In the genomic region with DNA sequence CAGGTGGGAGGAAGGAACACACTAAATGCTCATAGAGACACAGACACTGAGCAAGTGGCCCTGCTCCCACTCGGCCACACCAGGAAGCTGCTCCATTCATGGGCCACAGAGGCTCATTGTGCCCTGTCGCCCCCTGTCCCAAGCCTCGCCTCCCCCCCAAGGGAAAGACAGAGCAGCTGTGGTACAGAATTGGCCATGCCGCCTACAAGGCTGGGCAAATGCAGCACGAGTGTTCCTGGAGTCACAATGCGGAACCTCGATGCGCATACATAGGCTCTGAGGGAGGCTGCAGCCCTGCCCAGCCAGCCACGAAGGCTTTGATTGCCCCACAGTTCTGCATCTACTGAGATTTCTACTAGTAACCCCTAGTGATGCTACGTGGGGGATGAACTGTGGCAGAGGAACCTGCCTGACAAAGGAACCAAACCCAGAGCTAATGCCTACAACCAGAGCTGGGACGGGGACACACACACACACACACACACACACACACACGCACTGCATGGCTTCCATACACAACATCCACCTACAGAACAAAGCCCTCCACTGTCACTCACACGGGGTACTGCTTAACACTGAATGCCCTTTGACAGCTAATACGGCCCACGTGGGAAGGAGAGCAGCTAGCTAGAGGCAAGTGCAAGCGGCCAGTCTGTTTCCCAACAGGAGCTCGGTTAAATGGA, we compare ENCODE assay signal across 11 mouse cellular contexts. TPM values are rescaled to one million over a fixed set of nuclear protein-coding genes. Genes with fewer than 3 reads are reported as not detected.
DNase-seq lines count a peak whose midpoint lies in the region; ATAC-seq and TF ChIP-seq lines count a peak whose summit lies in the region.
"Had no signal": no experiment of that assay in that cellular context is flagged by ENCODE, and none has a peak within 500 bp of the region (broad histone marks: within the 10 kb centered on the region; RNA-seq: fewer than 3 reads in every experiment).

No protein-coding gene starts in this region.

- WGBS in heart, postnatal 0 days = 71% methylated on average over 17 of the region's 17 CpGs
- 55% methylated on average over 17 of the region's 17 CpGs for WGBS in forebrain, embryonic 16.5 days
- WGBS in midbrain, embryonic 16.5 days = 38% methylated on average over 17 of the region's 17 CpGs

- ATAC-seq in heart, postnatal 0 days (ENCODE audit: insufficient read depth, low read depth) = no peak
- ATAC-seq in forebrain, embryonic 16.5 days = 0 out of 2 replicates have a peak, but pooled peaks have one; percentile 20
- peak; percentile 48; the same call in 1 of the 2 replicates for ATAC-seq in midbrain, embryonic 16.5 days

- H3K27ac ChIP-seq in heart, postnatal 0 days (ENCODE audit: low read depth) = peak overlapping the region; percentile 54
- H3K27ac ChIP-seq in forebrain, embryonic 16.5 days (ENCODE audit: low read length) = no peak overlapping the region
- no peak overlapping the region for H3K27ac ChIP-seq in midbrain, embryonic 16.5 days (ENCODE audit: low read length)

- DNase-seq in heart, postnatal 0 days (ENCODE audit: low spot score) = no peak
- DNase-seq in heart, adult 18-20 months = no peak
- peak; percentile 83 for DNase-seq in brain, adult 2 months (ENCODE audit: low read depth, low spot score)
- DNase-seq in gastrocnemius, postnatal 10 days = no peak
- no peak for DNase-seq in lung, postnatal 36 days
- DNase-seq in lung, postnatal 14 days = no peak
- DNase-seq: kidney, adult 8-10 months had no signal

- H3K9ac ChIP-seq in heart, postnatal 0 days (replicated peaks; ENCODE audit: low read depth, low read length) = 0 out of 2 replicates have a peak overlapping the region, but pooled peaks have one; percentile 17
- H3K9ac ChIP-seq in forebrain, embryonic 16.5 days (replicated peaks; ENCODE audit: low read depth, low read length) = no peak overlapping the region
- H3K9ac ChIP-seq in midbrain, embryonic 16.5 days (ENCODE audit: low read depth, low read length) = no peak overlapping the region

- peaks cover 57% of the 10 kb centered on the region for H3K36me3 ChIP-seq in heart, postnatal 0 days (replicated peaks; ENCODE audit: control insufficient read depth, insufficient read depth, low read length)
- peaks cover 2% of the 10 kb centered on the region; the same call in 1 of the 2 replicates for H3K36me3 ChIP-seq in forebrain, embryonic 16.5 days (ENCODE audit: control insufficient read depth, insufficient read depth)
- 0 out of 2 replicates have a peak, but pooled peaks cover 3% of the 10 kb centered on the region for H3K36me3 ChIP-seq in midbrain, embryonic 16.5 days (ENCODE audit: control insufficient read depth, insufficient read depth, low read length)

- no peaks in the 10 kb centered on the region for H3K27me3 ChIP-seq in heart, postnatal 0 days (ENCODE audit: control insufficient read depth, insufficient read depth, low read length)
- H3K27me3 ChIP-seq in forebrain, embryonic 16.5 days (replicated peaks; ENCODE audit: control insufficient read depth, insufficient read depth, low read length) = no peaks in the 10 kb centered on the region
- no peaks in the 10 kb centered on the region for H3K27me3 ChIP-seq in midbrain, embryonic 16.5 days (ENCODE audit: control insufficient read depth, insufficient read depth, low read depth, low read length)

- no peak overlapping the region for H3K4me3 ChIP-seq in heart, postnatal 0 days (ENCODE audit: low read depth, low read length)
- H3K4me3 ChIP-seq in forebrain, embryonic 16.5 days (replicated peaks; ENCODE audit: low read length) = no peak overlapping the region
- no peak overlapping the region for H3K4me3 ChIP-seq in midbrain, embryonic 16.5 days (ENCODE audit: low read depth, low read length)

- TF ChIP-seq EP300 in heart, postnatal 0 days (IDR thresholded peaks at IDR 0.05; ENCODE audit: low read depth) = no peak

- H3K9me3 ChIP-seq in heart, postnatal 0 days (replicated peaks; ENCODE audit: control insufficient read depth, low read length) = no peaks in the 10 kb centered on the region
- H3K9me3 ChIP-seq in forebrain, embryonic 16.5 days (ENCODE audit: control insufficient read depth, low read length) = no peaks in the 10 kb centered on the region
- H3K9me3 ChIP-seq in midbrain, embryonic 16.5 days (replicated peaks; ENCODE audit: control insufficient read depth, low read length, poor library complexity, severe bottlenecking) = no peaks in the 10 kb centered on the region

- no peak overlapping the region for H3K4me2 ChIP-seq in heart, postnatal 0 days (ENCODE audit: low read depth, low read length)
- H3K4me2 ChIP-seq in forebrain, embryonic 16.5 days (ENCODE audit: low read length) = no peak overlapping the region
- no peak overlapping the region for H3K4me2 ChIP-seq in midbrain, embryonic 16.5 days (ENCODE audit: low read length)

- no peak for TF ChIP-seq CTCF in heart, postnatal 0 days (IDR thresholded peaks at IDR 0.05; ENCODE audit: low read depth)

- peaks cover 55% of the 10 kb centered on the region for H3K4me1 ChIP-seq in heart, postnatal 0 days (ENCODE audit: control insufficient read depth, insufficient read depth)
- peaks cover 8% of the 10 kb centered on the region for H3K4me1 ChIP-seq in forebrain, embryonic 16.5 days (replicated peaks; ENCODE audit: control insufficient read depth, insufficient read depth, low read length)
- peaks cover 5% of the 10 kb centered on the region; the same call in 1 of the 2 replicates for H3K4me1 ChIP-seq in midbrain, embryonic 16.5 days (ENCODE audit: control insufficient read depth, insufficient read depth, low read length)

RNA-seq across cellular contexts. Expression of a gene that starts 31.4 kb away (rescaled TPM):
- 62.0 and 63.6 TPM in 2 replicates for total RNA-seq in heart, postnatal 0 days (2014; rRNA removed; ENCODE audit: low replicate concordance)
- polyA plus RNA-seq in heart, postnatal 0 days (2015; fragmentation: Nextera tagmentation; extraction: Ambion mirVana) = 15.7 and 17.5 TPM in 2 replicates
- 100 to 1,000 TPM; 117 to 119 TPM for total RNA-seq in heart, adult 18-20 months (2021)
- 12.2 and 13.6 TPM in 2 replicates for polyA plus RNA-seq in forebrain, embryonic 16.5 days (2015; fragmentation: Nextera tagmentation; extraction: Ambion mirVana)
- 9.5 and 11.2 TPM in 2 replicates for polyA plus RNA-seq in midbrain, embryonic 16.5 days (2015; fragmentation: Nextera tagmentation; extraction: Ambion mirVana)
- total RNA-seq in gastrocnemius, postnatal 10 days (2021) = 100 to 1,000 TPM; 117 to 155 TPM

RNA-seq across cellular contexts. Expression of a gene that starts 53.8 kb away (rescaled TPM):
- 0.46 TPM in 1 of 2 replicates, not detected in the other for total RNA-seq in heart, postnatal 0 days (2014; rRNA removed; ENCODE audit: low replicate concordance)
- polyA plus RNA-seq in heart, postnatal 0 days (2015; fragmentation: Nextera tagmentation; extraction: Ambion mirVana) = 0.04 TPM in 1 of 2 replicates, not detected in the other
- not detected for total RNA-seq in heart, adult 18-20 months (2021)
- 0.22 TPM in 1 of 2 replicates, not detected in the other for polyA plus RNA-seq in forebrain, embryonic 16.5 days (2015; fragmentation: Nextera tagmentation; extraction: Ambion mirVana)
- polyA plus RNA-seq in midbrain, embryonic 16.5 days (2015; fragmentation: Nextera tagmentation; extraction: Ambion mirVana) = 0.11 and 0.27 TPM in 2 replicates
- under 1 TPM in 1 of 2 experiments, not detected in 1; 0.61 TPM for total RNA-seq in gastrocnemius, postnatal 10 days (2021)
- polyA plus RNA-seq: liver, adult 2 months; thymus, postnatal 0 days had no signal
